Mouse (Mus musculus) CH12.LX (cell line): ENCODE data around the gene Cerkl. TPM values are rescaled to one million over a fixed set of nuclear protein-coding genes. Genes with fewer than 3 reads are reported as not detected.

Source experiments
- DNase-seq: peaks from one replicate; pipeline ENCODE4 v3.0.0-alpha.2; 2013; ENCODE audit errors: extremely low read depth
- H3K27ac ChIP-seq: 2 replicates; pipeline ENCODE4 v1.5.1; 2012; ENCODE audit warnings: low read depth, mild to moderate bottlenecking, control low read depth, moderate library complexity; ENCODE audit not compliant: insufficient read depth
- H3K27me3 ChIP-seq: replicated peaks from 2 replicates; pipeline ENCODE3; 2012; ENCODE audit warnings: inconsistent platforms
- H3K36me3 ChIP-seq, 2 experiments: replicated peaks in 1 of 2; 2 replicates each; pipeline versions ENCODE3 to v1.6.1; 2012; ENCODE audit warnings: inconsistent platforms in 1 of 2, low read length in 1 of 2, mild to moderate bottlenecking in 1 of 2, mixed read lengths in 1 of 2, moderate library complexity in 1 of 2; ENCODE audit not compliant: control insufficient read depth in 1 of 2, insufficient read depth in 1 of 2
- H3K4me1 ChIP-seq, 2 experiments: 2 replicates each; pipeline ENCODE4 v1.6.1; 2012; ENCODE audit warnings: inconsistent platforms in 1 of 2, moderate library complexity in 1 of 2; ENCODE audit not compliant: insufficient read depth in 2 of 2, control insufficient read depth in 1 of 2
- H3K4me2 ChIP-seq: 2 replicates; pipeline ENCODE4 v1.6.1; 2012; ENCODE audit warnings: low read depth, mild to moderate bottlenecking, control low read depth; ENCODE audit not compliant: poor library complexity, insufficient read depth, severe bottlenecking
- H3K4me3 ChIP-seq, 3 experiments: fragments of 150-350 bp in 1 of 3; sonication (generic) in 1 of 3; replicated peaks in 1 of 3; 2 replicates each; pipeline versions ENCODE3 to v1.5.1; 2011 to 2012; ENCODE audit warnings: low read depth in 2 of 3, low read length in 2 of 3, mild to moderate bottlenecking in 2 of 3, moderate library complexity in 2 of 3, control low read depth in 1 of 3, improper control_type of control experiment in 1 of 3, inconsistent platforms in 1 of 3, mixed read lengths in 1 of 3; ENCODE audit not compliant: poor library complexity in 1 of 3
- H3K79me2 ChIP-seq: replicated peaks from 2 replicates; pipeline ENCODE4 v1.6.1; 2012; ENCODE audit warnings: mild to moderate bottlenecking, moderate library complexity; ENCODE audit not compliant: control insufficient read depth, poor library complexity, insufficient read depth, severe bottlenecking; ENCODE audit errors: extremely low read depth
- H3K9ac ChIP-seq: 2 replicates; pipeline ENCODE4 v1.6.1; 2012; ENCODE audit warnings: low read depth, mild to moderate bottlenecking, control low read depth, moderate library complexity; ENCODE audit not compliant: insufficient read depth
- H3K9me3 ChIP-seq: replicated peaks from 2 replicates; pipeline ENCODE3; 2012; ENCODE audit warnings: low read length, inconsistent platforms, mixed read lengths
- BHLHE40 ChIP-seq: IDR thresholded peaks from 2 replicates; pipeline ENCODE4 v1.6.1; 2011; ENCODE audit warnings: mild to moderate bottlenecking, low read depth, low read length, improper control_type of control experiment
- CTCF ChIP-seq, 2 experiments: IDR thresholded peaks in 1 of 2; conservative IDR thresholded peaks in 1 of 2; 2 replicates each; pipeline ENCODE4 v1.5.1; 2011 to 2012; ENCODE audit warnings: low read depth in 2 of 2, low read length in 2 of 2, improper control_type of control experiment in 1 of 2, inconsistent platforms in 1 of 2, mild to moderate bottlenecking in 1 of 2, moderate library complexity in 1 of 2
- E2F4 ChIP-seq: IDR thresholded peaks from 2 replicates; pipeline ENCODE4 v1.6.1; 2011; ENCODE audit warnings: low read depth, low read length, improper control_type of control experiment; ENCODE audit not compliant: insufficient replicate concordance
- ELF1 ChIP-seq: IDR thresholded peaks from 2 replicates; pipeline ENCODE4 v1.6.1; 2014; ENCODE audit warnings: low read depth, mild to moderate bottlenecking, inconsistent platforms, low read length, improper control_type of control experiment
- IRF4 ChIP-seq: IDR thresholded peaks from 2 replicates; pipeline ENCODE4 v1.6.1; 2014; ENCODE audit warnings: low read depth, mild to moderate bottlenecking, inconsistent platforms, low read length, improper control_type of control experiment
- MAFK ChIP-seq: IDR thresholded peaks from 2 replicates; pipeline ENCODE4 v1.6.1; 2011; ENCODE audit warnings: low read length, improper control_type of control experiment; ENCODE audit not compliant: insufficient replicate concordance
- MEF2A ChIP-seq: IDR thresholded peaks from 2 replicates; pipeline ENCODE4 v1.6.1; 2014; ENCODE audit warnings: low read depth, mild to moderate bottlenecking, inconsistent platforms, low read length, improper control_type of control experiment, borderline replicate concordance
- MYC ChIP-seq: IDR thresholded peaks from 2 replicates; pipeline ENCODE4 v1.6.1; 2011; ENCODE audit warnings: low read depth, mild to moderate bottlenecking, improper control_type of control experiment, low read length
- PAX5 ChIP-seq: IDR thresholded peaks from 2 replicates; pipeline ENCODE4 v1.6.1; 2012; ENCODE audit warnings: low read length, inconsistent platforms, mixed read lengths
- POLR2AphosphoS2 ChIP-seq: IDR thresholded peaks from 2 replicates; pipeline ENCODE4 v1.6.1; 2011; ENCODE audit warnings: low read depth, low read length, improper control_type of control experiment
- RAD21 ChIP-seq: IDR thresholded peaks from 2 replicates; pipeline ENCODE4 v1.6.1; 2011; ENCODE audit warnings: low read depth, mild to moderate bottlenecking, low read length, improper control_type of control experiment, moderate library complexity
- SIN3A ChIP-seq: IDR thresholded peaks from 2 replicates; pipeline ENCODE4 v1.6.1; 2012; ENCODE audit warnings: low read length, improper control_type of control experiment, inconsistent platforms
- SMC3 ChIP-seq: IDR thresholded peaks from 2 replicates; pipeline ENCODE4 v1.6.1; 2011; ENCODE audit warnings: low read depth, low read length, improper control_type of control experiment
- TBP ChIP-seq: conservative IDR thresholded peaks from 2 replicates; pipeline ENCODE4 v1.6.1; 2011; ENCODE audit warnings: low read depth, low read length, improper control_type of control experiment
- USF2 ChIP-seq: conservative IDR thresholded peaks from 2 replicates; pipeline ENCODE4 v1.6.1; 2011; ENCODE audit warnings: low read depth, low read length, improper control_type of control experiment
- ZC3H11A ChIP-seq: IDR thresholded peaks from 2 replicates; pipeline ENCODE4 v1.6.1; 2012; ENCODE audit warnings: low read depth, mild to moderate bottlenecking, inconsistent platforms, low read length, improper control_type of control experiment
- ZNF384 ChIP-seq: IDR thresholded peaks from 2 replicates; pipeline ENCODE4 v1.6.1; 2012; ENCODE audit warnings: low read depth, low read length, improper control_type of control experiment, inconsistent platforms
- dilution Hi-C: fragments of 300-500 bp; cut with MboI; formaldehyde crosslinking; loops from 2 replicates; pipeline ENCODE4 v1.14.3; 2020; ENCODE audit warnings: low sequenced_read_pairs; ENCODE audit not compliant: extremely low pct_unique_long_range_greater_than_20kb, extremely low pct_ligation_motif_present
- in situ Hi-C: fragments of 300-500 bp; cut with MboI; formaldehyde crosslinking; loops from 3 replicates; pipeline ENCODE4 v1.14.3; 2019; ENCODE audit warnings: low sequenced_read_pairs, low pct_ligation_motif_present, low pct_unique_long_range_greater_than_20kb, mixed read lengths
- polyA plus RNA-seq: library from polyadenylated mRNA; unstranded; fragments of >175 nt; gene quantifications from 2 replicates; pipeline ENCODE4 v1.2.1, GENCODE M21; 2012; ENCODE audit warnings: low read depth; ENCODE audit not compliant: insufficient read length
- total RNA-seq, 2 experiments: library from RNA; depleted of rRNA; stranded (reverse); fragments of 300-350 nt in 1 of 2; fragments of >200 nt in 1 of 2; gene quantifications; 2 replicates each; pipeline ENCODE4 v1.2.3; 2012 to 2014

Cerkl gene
- total and polyA plus RNA-seq, 3 experiments: 10.9 to 19.6 (median 15.6) TPM

GRCm38 (mm10) chr2:79339003-79339402 lies 117.6 kb downstream of the Cerkl start:
- Histone ChIP-seq H3K9me3 (no peaks in the 10 kb centered on the region), H3K9ac (no peak overlapping the region), H3K4me3 (no peak overlapping the region), H3K36me3 (peaks cover 33 to 76% of the 10 kb centered on the region in 2 experiments), H3K4me1 (peaks cover 0 to 5% of the 10 kb centered on the region in 2 experiments; a peak in 1 of 4 replicates), H3K4me2 (no peak overlapping the region), H3K79me2 (no peaks in the 10 kb centered on the region), H3K27me3 (no peaks in the 10 kb centered on the region), H3K27ac (no peak overlapping the region)
- TF ChIP-seq TBP (no peak), USF2 (no peak), PAX5 (no peak), SIN3A (no peak), ZC3H11A (no peak), MEF2A (no peak), POLR2AphosphoS2 (no peak), BHLHE40 (no peak), RAD21 (no peak)
- dilution Hi-C loops (no loop called here), in situ Hi-C loops (no loop called here)
- DNase-seq: no peak

GRCm38 (mm10) chr2:79336141-79336540 lies 120.4 kb downstream of the Cerkl start:
- Histone ChIP-seq H3K9me3 (no peaks in the 10 kb centered on the region), H3K4me1 (peaks cover 0 to 5% of the 10 kb centered on the region in 2 experiments; a peak in 1 of 4 replicates), H3K4me3 (no peak overlapping the region), H3K27me3 (no peaks in the 10 kb centered on the region), H3K4me2 (no peak overlapping the region), H3K27ac (no peak overlapping the region), H3K9ac (no peak overlapping the region), H3K36me3 (peaks cover 34 to 70% of the 10 kb centered on the region in 2 experiments), H3K79me2 (no peaks in the 10 kb centered on the region)
- in situ Hi-C loops: no loop called here
- dilution Hi-C loops: no loop called here
- TF ChIP-seq RAD21: peak; percentile 25
- TF ChIP-seq ELF1: no peak
- TF ChIP-seq CTCF (conservative IDR thresholded peaks at IDR 0.05 in 1 of 2, IDR thresholded peaks at IDR 0.05 in 1 of 2; ENCODE audit: low read depth in 2 of 2, low read length in 2 of 2): peak in 1 of 2 experiments; percentile 58; a peak in 2 of 4 replicates
- TF ChIP-seq SMC3: peak; percentile 58
- no peak for TF ChIP-seq ZNF384
- peak; percentile 25 for DNase-seq

GRCm38 (mm10) chr2:79334661-79335060 lies 121.9 kb downstream of the Cerkl start:
- H3K9ac ChIP-seq: no peak overlapping the region
- H3K4me2 ChIP-seq: no peak overlapping the region
- H3K4me1 ChIP-seq: peaks cover 0 to 5% of the 10 kb centered on the region in 2 experiments; a peak in 1 of 4 replicates
- no peak for DNase-seq
- no peak overlapping the region for H3K27ac ChIP-seq
- H3K4me3 ChIP-seq: no peak overlapping the region
- no peak for TF ChIP-seq MAFK
- no peak for TF ChIP-seq MYC
- no peak for TF ChIP-seq IRF4
- TF ChIP-seq E2F4: no peak
- TF ChIP-seq, all 38 proteins: peak for 0
- Histone ChIP-seq H3K27me3 (no peaks in the 10 kb centered on the region), H3K36me3 (peaks cover 28 to 64% of the 10 kb centered on the region in 2 experiments), H3K9me3 (no peaks in the 10 kb centered on the region), H3K79me2 (no peaks in the 10 kb centered on the region)
- dilution Hi-C loops (no loop called here), in situ Hi-C loops (no loop called here)
